Mouse (Mus musculus) left cerebral cortex, postnatal 14 days (tissue): ENCODE results near the gene Cdc16. TPM values are rescaled to one million over a fixed set of nuclear protein-coding genes. Genes with fewer than 3 reads are reported as not detected.

ENCODE experiments used
- DNase-seq, 2 experiments: peaks; one replicate each; pipeline ENCODE4 v3.0.0; 2021 to 2022; ENCODE audit warnings: low spot score in 2 of 2, mixed read lengths in 1 of 2
- intact Hi-C: fragments of 180-260 bp; cut with DNase I; formaldehyde crosslinking; loops from one replicate; pipeline ENCODE4 v1.15.1; 2025
- total RNA-seq, 2 experiments: library from RNA; stranded (reverse); gene quantifications; 2 replicates each; pipeline ENCODE4 v1.2.3; 2021

The Cdc16 gene
- total RNA-seq, 2 experiments from 2014 or later, result 54.2 to 57.4 TPM

- intact Hi-C loops, result no loop called here
Measured at GRCm38 (mm10) chr8:13793097-13793745, 35.7 kb downstream of the Cdc16 start.

DNA sequence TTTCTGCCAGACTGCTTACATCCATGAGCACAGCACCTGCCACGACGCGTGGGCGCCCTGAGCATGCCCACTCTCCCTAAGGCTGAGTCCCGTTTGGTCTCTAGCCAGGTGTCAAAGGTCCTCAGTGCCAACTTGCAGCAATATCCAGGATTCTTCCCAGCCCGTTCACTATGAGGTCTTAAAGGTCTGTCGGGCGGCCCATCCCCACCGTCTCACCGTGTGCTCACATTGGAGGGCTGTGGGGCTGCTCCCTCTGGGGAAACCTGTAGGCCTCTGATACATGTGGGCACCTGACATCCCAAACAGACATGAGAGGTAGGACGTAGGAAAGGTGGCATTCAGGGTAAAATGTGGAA is 36.2 kb downstream of the Cdc16 start:
- no peak for DNase-seq
- intact Hi-C loops, result no loop called here

More at GRCm38 (mm10) chr8:13793097-13793745, 35.7 kb downstream of the Cdc16 start:
- DNase-seq, result no peak

GRCm38 (mm10) chr8:13797676-13798075 is 40.2 kb downstream of the Cdc16 start:
- intact Hi-C loops, result no loop called here
- DNase-seq, result no peak

DNA sequence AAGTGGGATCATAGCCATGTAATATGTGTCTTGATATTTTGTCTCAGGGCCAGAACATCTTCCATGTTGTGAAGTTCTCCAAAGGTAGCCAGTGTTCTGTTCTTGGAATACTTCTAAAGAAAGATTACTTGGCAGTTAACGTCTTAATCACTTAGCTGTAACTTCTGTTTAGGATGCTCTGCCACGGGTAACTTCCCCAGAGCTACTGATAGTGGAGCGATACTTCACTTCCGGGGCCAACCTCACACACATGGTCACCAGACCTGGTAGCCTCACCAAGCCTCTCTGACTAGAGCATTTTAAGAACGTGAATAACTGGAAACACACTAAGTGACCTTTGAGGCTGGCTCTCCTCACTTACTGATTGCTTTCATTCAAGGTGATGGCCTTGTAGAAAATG is 42.1 kb downstream of the Cdc16 start:
- DNase-seq, result no peak
- intact Hi-C loops, result no loop called here

DNA sequence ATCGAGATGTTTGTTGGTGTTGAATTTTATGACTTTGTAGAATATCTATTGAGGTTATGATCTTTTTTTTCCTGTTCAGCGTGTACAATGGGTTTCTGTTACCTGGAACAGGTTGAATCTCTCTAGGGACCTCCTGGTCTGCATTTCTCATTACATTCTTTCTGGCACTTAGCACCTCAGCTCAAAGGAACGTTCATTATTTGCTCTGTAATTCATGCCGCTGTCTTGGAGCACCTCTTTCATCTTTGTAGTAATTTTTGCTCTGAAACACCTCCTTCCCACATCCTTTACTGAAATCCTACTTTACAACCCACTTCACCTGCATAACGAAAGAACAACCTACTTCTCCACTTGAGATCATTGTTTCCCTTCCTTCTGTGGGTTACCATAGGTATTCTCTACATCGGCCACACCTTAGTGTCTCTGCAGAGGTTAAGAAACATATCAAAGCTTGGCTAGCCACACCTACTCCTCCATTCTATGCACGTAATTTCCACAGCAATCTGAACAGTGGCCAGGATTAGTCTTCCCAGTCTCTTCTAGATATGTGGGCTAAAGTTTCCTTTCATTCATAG is 71.2 kb downstream of the Cdc16 start:
- intact Hi-C loops, result no loop called here
- no peak for DNase-seq

Other genes with a start within 250 kb of the Cdc16 start
- gene 1700029H14Rik, start 195.2 kb upstream of the Cdc16 start, total RNA-seq, result not detected
- 10 to 100 TPM; 61.2 to 61.6 TPM for gene Rasa3, start 80.1 kb upstream of the Cdc16 start, total RNA-seq
- 1 to 10 TPM in 1 of 2 experiments, under 1 TPM in 1; 0.79 to 1.7 TPM for gene Cfap97d2, start 51.8 kb upstream of the Cdc16 start, total RNA-seq
- gene Upf3a, start 27.9 kb downstream of the Cdc16 start, total RNA-seq, result 10 to 100 TPM; 37.2 to 38.0 TPM
- not detected for gene AF366264, start 80.7 kb downstream of the Cdc16 start, total RNA-seq
- gene Champ1, start 112.0 kb downstream of the Cdc16 start, total RNA-seq, result 10 to 100 TPM; 30.2 to 31.9 TPM
- 10 to 100 TPM; 30.5 to 32.2 TPM for gene Coprs, start 132.6 kb downstream of the Cdc16 start, total RNA-seq